Mouse (Mus musculus): Measurements from ENCODE around the gene Eapp.

Gene Eapp

GRCm38 (mm10) chr12:54640259-54640658 lies 55.4 kb downstream of the Eapp start:
- DNase-seq (ENCODE audit: low spot score in 2 of 2): no peak

GRCm38 (mm10) chr12:54637033-54637432 lies 58.7 kb downstream of the Eapp start:
- DNase-seq (ENCODE audit: low spot score in 2 of 2): no peak

GRCm38 (mm10) chr12:54632141-54632540 lies 63.6 kb downstream of the Eapp start:
- no peak for DNase-seq (ENCODE audit: low spot score in 2 of 2)

GRCm38 (mm10) chr12:54621942-54622341 lies 73.8 kb downstream of the Eapp start:
- DNase-seq (ENCODE audit: low spot score in 2 of 2): no peak
